Mouse (Mus musculus): Measurements from ENCODE around the gene Rbm26.
A peak's percentile ranks its signal among the peaks of the same experiment; 100 is the strongest.

Rbm26 gene

DNA sequence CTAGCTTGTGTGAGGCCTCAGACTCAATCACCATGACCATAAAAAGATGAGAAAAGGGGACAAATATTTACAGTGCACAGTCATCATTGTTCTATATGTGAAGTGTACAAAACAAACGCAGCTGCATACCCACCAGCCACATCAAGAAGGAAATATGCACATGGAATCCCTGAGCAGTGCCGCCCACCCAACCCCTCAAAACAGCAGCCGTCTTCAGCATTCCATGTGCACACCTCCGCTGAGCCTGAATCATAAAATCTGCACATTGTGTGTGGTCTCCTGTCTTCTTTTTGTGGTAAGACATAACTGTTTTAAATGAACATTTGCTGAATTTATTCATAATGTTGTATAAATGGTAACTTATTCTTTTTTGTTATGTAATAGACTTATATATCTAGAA lies 90.1 kb downstream of the Rbm26 start:
- no peak for DNase-seq (ENCODE audit: low read depth, low spot score)

DNA sequence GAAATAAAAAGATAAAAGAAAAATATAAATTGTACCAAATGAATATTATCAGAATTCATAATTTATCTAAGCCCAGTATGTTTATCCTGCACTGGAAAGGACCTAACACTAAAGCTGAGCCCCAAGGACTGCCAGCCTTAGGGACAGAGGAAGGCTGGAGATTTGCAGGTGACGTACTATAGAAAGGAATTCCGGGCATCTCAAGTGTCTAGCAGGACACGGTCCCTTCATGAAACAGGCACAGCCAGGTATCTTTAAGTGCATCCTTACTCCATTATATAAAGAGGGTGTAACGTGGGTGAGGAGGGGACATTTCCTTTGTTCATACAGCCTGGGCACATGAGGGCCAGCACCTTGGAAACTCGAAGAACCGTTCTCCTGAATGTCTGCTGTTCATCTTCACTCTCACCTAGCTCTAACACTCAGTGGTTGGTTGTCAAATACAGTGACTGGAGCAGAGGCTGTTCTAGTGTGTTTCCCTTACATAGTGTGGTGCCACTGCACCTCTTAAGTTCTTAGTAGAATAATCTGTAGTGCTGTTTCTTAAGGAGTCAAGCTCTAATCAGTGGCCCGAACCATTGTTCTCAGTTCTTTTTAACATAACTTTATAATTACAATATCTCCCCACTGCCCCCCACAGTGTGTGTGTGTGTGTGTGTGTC lies 91.7 kb downstream of the Rbm26 start:
- peak; percentile 38 for DNase-seq (ENCODE audit: low read depth, low spot score)

DNA sequence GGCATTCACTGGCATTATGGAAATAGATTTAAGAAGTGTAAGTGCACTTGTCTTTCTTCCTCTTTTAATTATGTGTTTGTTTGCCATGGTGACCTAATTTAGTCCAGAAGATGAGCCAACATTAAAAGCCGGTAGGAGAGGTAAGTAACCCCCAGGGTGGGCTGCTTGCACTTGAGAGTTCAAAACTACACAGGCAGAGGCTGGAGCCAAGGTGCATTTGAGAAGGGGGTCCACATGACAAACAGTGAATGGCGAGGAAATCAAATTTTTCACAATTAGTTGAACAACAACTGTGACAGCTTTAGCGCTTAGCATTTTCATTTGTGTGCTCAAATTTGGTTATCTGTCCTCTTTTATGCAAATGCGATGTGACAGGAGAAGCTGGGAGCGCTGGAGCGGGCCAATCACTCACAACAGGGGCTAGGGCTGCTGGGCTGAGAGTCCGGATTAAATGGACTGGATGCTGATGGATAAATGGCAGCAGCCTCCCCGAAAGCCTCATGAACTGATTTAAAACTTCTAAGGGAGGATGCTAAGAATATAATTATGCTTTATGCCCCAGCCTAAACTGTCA lies 92.3 kb downstream of the Rbm26 start:
- no peak for DNase-seq (ENCODE audit: low read depth, low spot score)

DNA sequence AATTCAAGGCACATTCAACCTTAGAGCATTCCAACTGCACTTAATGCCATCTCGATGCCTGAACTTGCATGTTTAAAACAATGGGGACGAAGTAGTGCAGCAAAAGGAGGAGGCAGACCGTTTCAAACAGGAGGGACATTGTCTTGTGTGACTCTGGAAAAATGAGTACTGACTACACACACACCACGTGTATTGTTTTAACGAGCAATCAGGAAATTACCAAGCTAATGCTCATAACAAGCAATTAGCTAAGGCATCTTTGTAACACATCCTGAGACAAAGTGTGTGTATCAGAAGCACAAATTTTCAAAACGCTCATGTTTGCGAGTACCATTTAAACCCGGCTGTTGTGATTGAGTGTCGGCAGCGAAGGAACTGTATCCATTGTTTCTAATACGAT lies 93.0 kb downstream of the Rbm26 start:
- no peak for DNase-seq (ENCODE audit: low read depth, low spot score)

DNA sequence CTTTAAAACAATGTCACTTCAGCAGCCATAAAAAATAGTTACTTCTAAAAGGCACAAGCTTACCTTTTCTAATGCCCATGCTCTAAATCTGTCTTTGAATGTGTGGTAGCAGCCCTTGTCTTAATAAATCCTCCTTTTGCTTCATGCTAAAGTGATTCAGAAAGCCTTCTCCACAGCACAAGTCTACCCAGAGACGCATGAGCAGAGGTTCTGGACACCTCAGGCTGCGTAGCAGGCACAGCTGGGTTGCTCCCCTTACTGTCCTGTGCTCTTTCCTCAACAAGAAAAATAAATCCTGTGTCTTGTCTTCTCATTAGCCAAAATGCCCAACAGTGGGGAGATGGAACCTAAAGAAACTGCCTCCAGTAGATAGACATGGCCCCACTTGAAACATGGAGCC lies 102.4 kb downstream of the Rbm26 start:
- no peak for DNase-seq (ENCODE audit: low read depth, low spot score)

DNA sequence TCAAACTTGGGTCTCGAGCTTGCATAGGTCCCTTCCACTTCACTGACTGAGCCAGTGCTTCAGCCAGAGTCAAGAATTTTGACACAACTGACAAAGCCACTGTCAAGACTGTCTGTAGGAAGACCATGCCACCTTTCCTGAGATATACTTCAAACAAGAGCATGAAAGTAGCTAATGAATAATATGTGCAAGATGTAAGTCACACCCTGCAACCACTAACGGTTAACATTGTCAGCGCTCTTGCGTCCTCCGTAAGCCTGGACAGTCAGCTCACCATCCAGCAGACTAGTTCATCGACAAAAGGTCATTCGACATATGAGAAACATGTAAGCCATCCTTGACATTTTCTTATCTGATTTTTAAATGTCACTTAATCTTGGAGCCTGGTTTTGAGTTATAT lies 102.8 kb downstream of the Rbm26 start:
- DNase-seq (ENCODE audit: low read depth, low spot score) = no peak

DNA sequence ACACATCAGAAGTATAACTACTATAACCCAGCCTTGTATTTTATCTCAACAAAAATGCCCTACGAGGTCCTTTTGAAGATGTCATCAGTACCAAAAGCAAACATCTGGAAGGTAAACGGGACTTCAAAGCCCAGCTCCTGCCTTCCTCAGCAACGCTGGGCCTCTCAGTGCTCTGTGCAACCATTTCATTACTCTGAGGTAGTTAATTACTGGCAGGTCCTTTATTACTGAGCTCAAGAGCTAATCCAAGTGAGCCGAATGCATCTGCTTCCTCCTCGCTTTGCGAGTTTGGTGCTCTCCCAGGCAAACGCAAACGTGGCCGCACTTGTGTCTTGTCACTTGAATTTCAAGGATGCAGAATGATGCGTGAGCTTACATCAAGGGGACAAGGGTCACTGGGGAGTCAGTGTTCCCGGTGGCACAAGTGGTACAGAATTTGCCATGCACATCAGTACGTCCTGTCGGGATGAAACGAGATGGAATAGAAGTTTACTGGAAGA lies 106.1 kb downstream of the Rbm26 start:
- DNase-seq (ENCODE audit: low read depth, low spot score) = no peak

DNA sequence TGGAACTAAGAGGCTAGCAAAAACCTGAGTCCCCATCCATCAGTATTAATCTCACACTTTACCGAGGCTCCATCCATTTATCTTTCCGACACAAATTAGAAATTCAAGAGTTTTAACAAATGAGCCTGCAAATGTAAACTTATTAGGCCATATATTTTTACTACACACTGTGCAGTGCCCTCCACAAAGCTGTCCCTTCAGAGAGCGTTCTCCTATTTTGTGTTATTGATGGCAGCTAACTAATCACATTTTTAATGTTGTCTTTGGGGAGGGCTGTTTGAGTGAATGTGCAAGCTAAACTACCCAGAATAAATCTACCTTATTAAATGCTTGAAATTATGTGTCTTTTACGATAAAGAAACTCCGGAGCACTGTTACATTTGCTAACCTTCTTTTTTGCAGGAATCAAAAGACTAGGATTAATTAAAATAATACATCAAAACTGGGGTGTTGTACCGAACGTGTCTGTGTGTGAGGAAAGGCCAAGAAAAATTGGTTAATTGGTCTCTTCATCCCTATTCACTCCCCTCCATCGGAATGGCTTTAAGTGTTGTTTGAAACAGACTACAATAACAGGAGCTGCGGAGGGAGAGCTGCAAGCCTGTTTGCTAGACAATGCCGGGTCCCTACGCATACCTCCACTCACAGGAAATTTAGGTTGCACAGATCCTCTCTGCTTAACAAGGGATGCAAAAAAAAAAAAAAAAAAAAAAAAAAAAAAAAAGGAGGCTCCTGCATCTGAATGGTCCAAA lies 106.7 kb downstream of the Rbm26 start:
- no peak for DNase-seq (ENCODE audit: low read depth, low spot score)

DNA sequence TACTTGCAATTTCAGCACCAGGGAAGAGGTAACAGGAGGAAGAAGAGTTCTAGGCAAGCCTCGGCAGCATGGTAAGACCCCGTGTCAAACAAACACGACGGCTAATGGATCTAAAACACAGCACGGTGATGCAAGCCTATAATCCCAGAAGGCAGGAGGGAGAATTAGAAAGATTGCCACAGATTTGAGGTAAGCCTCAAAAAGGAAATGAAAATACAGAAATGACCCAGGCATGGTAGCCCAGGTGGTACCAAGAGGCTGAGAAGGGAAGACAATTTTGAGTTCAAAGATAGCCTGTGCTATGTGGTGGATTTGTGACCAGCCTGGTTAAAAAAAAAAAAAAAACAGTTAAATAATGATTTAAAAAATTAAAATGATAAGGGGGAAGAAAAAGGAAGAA lies 109.1 kb downstream of the Rbm26 start:
- DNase-seq (ENCODE audit: low read depth, low spot score) = no peak

DNA sequence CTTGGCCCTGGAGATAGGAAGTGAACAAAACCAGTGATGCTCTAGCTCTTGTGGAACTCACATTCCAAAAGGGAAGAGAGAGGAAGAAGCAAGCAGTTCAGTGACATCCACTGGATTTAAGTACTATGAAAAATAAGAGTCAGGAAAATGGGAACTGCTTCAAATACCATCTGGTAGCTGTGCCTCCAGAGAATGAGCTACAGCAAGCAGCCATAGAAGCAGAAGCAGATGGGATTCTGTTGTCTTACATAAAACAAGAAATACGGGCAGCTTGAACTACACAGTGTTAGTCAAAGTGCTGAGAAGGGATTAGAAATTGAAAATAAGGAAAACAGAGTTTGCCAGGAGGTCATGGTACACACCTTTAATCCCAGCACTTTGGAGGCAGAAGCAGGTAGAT lies 112.9 kb downstream of the Rbm26 start:
- DNase-seq (ENCODE audit: low read depth, low spot score) = no peak

DNA sequence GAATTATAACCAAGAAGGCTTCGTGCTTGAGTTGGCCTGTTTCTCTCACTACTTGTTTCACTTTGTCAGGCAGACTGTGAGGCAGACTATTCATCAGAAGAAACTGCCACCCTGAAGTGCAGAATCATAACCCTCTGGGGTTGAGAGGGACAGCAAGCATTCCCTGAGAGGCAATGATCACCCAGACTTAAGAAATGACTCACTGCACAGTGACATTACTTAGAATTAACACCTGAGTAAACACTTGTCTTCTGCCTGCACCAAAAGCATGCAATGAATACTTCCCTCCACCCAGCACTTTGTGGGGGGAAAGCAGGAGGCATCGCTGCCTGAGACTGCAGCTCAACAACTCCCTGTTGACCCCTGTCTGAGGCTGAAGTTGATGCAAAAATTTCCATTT lies 115.9 kb downstream of the Rbm26 start:
- no peak for DNase-seq (ENCODE audit: low read depth, low spot score)

DNA sequence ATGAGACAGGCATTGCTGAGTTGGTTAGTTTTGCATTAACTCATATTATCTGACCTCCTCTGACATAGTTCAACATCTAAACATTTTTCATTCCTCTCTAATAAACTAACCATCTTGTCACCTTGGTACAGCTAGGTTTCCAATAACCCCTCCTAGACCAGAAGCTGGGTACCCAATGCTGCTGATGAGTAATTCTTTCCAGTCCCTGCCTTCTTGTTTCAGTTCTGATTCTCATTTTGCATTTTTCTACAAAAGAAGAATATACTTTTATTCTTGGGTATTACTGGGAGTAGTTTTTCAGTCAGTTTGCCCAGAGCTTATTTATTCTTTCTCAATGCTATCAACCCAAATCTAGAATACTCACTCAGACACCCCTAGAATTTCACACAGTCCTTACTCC lies 119.2 kb downstream of the Rbm26 start:
- DNase-seq (ENCODE audit: low read depth, low spot score) = no peak

All from R1 (cell line).